ENCODE assay signal across 8 mouse cellular contexts in the genomic region with DNA sequence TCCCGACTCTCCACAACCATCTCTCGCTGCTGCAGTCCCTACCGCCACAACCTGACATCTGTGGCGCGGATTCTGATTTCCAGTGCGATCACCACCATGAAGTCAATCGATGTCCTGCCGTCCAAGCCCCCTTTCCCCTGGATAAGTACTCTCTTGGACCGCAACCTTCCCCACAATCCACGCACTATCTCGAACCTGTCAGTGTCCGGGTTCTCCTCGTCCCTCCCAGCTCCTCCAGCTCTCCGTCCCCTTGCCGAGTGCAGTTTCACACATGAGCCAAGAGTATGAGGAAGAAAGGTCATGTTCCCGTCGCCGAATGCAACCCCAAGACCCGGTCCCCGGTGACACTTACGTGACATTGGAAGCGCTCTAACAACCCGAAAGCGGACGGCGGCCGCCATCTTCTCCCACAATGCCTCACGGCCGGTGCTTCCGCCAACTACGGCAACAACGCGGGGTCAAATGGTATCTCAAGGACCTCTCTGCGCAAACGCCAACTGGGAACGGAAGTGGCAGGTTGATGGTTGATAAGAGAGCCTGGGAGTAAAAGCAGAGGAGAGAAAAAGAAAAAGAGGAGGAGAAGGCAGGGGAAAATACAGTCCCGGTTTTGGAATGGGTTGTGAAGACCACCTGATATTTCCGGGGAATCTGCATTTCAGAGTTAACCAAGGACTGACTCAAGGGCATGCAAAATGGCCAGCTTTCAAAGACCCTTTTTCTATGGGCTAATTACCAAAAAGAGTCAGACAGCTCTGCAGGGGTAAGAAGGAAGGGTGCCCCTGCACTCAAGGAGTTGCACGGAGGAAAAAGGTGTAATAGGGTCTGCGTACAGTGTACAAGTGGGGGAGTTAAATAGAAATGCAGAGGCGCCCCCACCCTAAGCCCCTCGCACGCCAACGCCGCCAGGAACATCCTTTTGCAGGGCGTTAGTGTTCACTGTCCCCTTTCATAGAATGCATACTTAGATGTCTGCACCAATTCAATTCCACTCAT. TPM values are rescaled to one million over a fixed set of nuclear protein-coding genes. Genes with fewer than 3 reads are reported as not detected.
DNase-seq lines count a peak whose midpoint lies in the region; ATAC-seq and TF ChIP-seq lines count a peak whose summit lies in the region.

A gene (minus strand): TSS at position 425 of the 993 bp plus-strand sequence.

- H3K36me3 ChIP-seq in MEL (ENCODE audit: control insufficient read depth in 1 of 2, insufficient read depth in 2 of 2, low read length in 2 of 2), result peaks cover 3 to 11% of the 10 kb centered on the region in 2 experiments; a peak in 3 of 4 replicates
- peaks cover 5% of the 10 kb centered on the region for H3K36me3 ChIP-seq in forebrain, postnatal 0 days (ENCODE audit: insufficient read depth)
- peaks cover 2% of the 10 kb centered on the region; the same call in 1 of the 2 replicates for H3K36me3 ChIP-seq in lung, embryonic 15.5 days

- H3K9me3 ChIP-seq in MEL (replicated peaks; ENCODE audit: insufficient read depth, low read length), result no peaks in the 10 kb centered on the region
- H3K9me3 ChIP-seq in forebrain, postnatal 0 days (ENCODE audit: low read length), result no peaks in the 10 kb centered on the region
- H3K9me3 ChIP-seq in lung, embryonic 15.5 days, result no peaks in the 10 kb centered on the region

- no peak for TF ChIP-seq RAD21 in MEL (IDR thresholded peaks at IDR 0.05; ENCODE audit: low read depth, low read length)

- H3K27me3 ChIP-seq in MEL (ENCODE audit: control insufficient read depth in 1 of 2, insufficient read depth in 2 of 2, low read length in 2 of 2), result no peaks in the 10 kb centered on the region
- H3K27me3 ChIP-seq in cerebellum, adult 2 months (ENCODE audit: control insufficient read depth, insufficient read depth, low read length), result no peaks in the 10 kb centered on the region
- no peaks in the 10 kb centered on the region; the same call in 1 of the 2 replicates for H3K27me3 ChIP-seq in forebrain, postnatal 0 days (ENCODE audit: insufficient read depth, low read length)
- no peaks in the 10 kb centered on the region for H3K27me3 ChIP-seq in lung, embryonic 15.5 days

- H3K4me2 ChIP-seq in forebrain, postnatal 0 days (ENCODE audit: low read depth), result peak within 1 kb of the TSS; percentile 73
- peak within 1 kb of the TSS; percentile 86 for H3K4me2 ChIP-seq in lung, embryonic 15.5 days

- H3K27ac ChIP-seq in MEL (ENCODE audit: control insufficient read depth, low read depth, low read length), result peak within 1 kb of the TSS; percentile 64
- peak within 1 kb of the TSS; percentile 76 for H3K27ac ChIP-seq in cerebellum, adult 2 months (ENCODE audit: insufficient read depth, low read length)
- peak within 1 kb of the TSS; percentile 80 for H3K27ac ChIP-seq in forebrain, postnatal 0 days (ENCODE audit: low read depth, low read length)
- 0 out of 2 replicates have a peak within 1 kb of the TSS, but pooled peaks have one; percentile 37 for H3K27ac ChIP-seq in lung, embryonic 15.5 days

- 6% methylated on average over 46 of the region's 46 CpGs for WGBS in cerebellum, adult 2 months
- WGBS in forebrain, postnatal 0 days, result 8% methylated on average over 46 of the region's 46 CpGs
- 6% methylated on average over 46 of the region's 46 CpGs for WGBS in lung, embryonic 15.5 days

- ATAC-seq in forebrain, postnatal 0 days, result peak; percentile 96
- ATAC-seq in lung, embryonic 15.5 days (ENCODE audit: borderline replicate concordance, extremely low read depth, low FRiP score, low TSS enrichment), result peak; percentile 90; the same call in 1 of the 2 replicates

- TF ChIP-seq EP300 in MEL (IDR thresholded peaks at IDR 0.05; ENCODE audit: low read depth in 1 of 2, low read length in 2 of 2), result peak; percentile 43 to 68

- H3K9ac ChIP-seq in MEL (ENCODE audit: control insufficient read depth, low read depth, low read length, poor library complexity, severe bottlenecking), result peak within 1 kb of the TSS; percentile 81
- peak within 1 kb of the TSS; percentile 69 for H3K9ac ChIP-seq in forebrain, postnatal 0 days
- H3K9ac ChIP-seq in lung, embryonic 15.5 days, result peak within 1 kb of the TSS; percentile 80

- peak; percentile 51 to 89; a peak in 3 of 4 replicates for TF ChIP-seq POLR2A in MEL (IDR thresholded peaks at IDR 0.05; ENCODE audit: control insufficient read depth in 1 of 2, insufficient read depth in 1 of 2, low read depth in 1 of 2, low read length in 2 of 2, poor library complexity in 1 of 2)
- peak; percentile 83; the same call in 1 of the 2 replicates for TF ChIP-seq POLR2A in cerebellum, adult 2 months (IDR thresholded peaks at IDR 0.05; ENCODE audit: borderline replicate concordance, insufficient read depth, low read length)

- peaks cover 2 to 11% of the 10 kb centered on the region in 2 experiments; a peak in 2 of 4 replicates for H3K4me1 ChIP-seq in MEL (ENCODE audit: control insufficient read depth in 1 of 2, insufficient read depth in 2 of 2, low read length in 2 of 2)
- H3K4me1 ChIP-seq in cerebellum, adult 2 months (ENCODE audit: control insufficient read depth, insufficient read depth, low read length), result no peaks in the 10 kb centered on the region
- H3K4me1 ChIP-seq in forebrain, postnatal 0 days (ENCODE audit: insufficient read depth), result peaks cover 9% of the 10 kb centered on the region
- H3K4me1 ChIP-seq in lung, embryonic 15.5 days, result peaks cover 15% of the 10 kb centered on the region

- peak; percentile 96 for DNase-seq in MEL (ENCODE audit: low read depth, low spot score)
- DNase-seq in cerebellum, adult 2 months, result peak; percentile 95 to 98
- peak; percentile 96 for DNase-seq in forebrain, postnatal 0 days
- DNase-seq in heart, postnatal 4 days, result peak; percentile 96
- peak; percentile 93 to 96 for DNase-seq in layer of hippocampus, adult 8-10 months (ENCODE audit: low spot score in 2 of 2)
- peak; percentile 87 for DNase-seq in ovary, adult 18-20 months (ENCODE audit: low spot score)
- peak; percentile 94 for DNase-seq in thymus, postnatal 0 days (ENCODE audit: low spot score)

- peak within 1 kb of the TSS; percentile 87 to 99 for H3K4me3 ChIP-seq in MEL (ENCODE audit: control insufficient read depth in 1 of 2, insufficient read depth in 1 of 2, low read depth in 2 of 2, low read length in 2 of 2)
- peak within 1 kb of the TSS; percentile 100 for H3K4me3 ChIP-seq in cerebellum, adult 2 months (replicated peaks; ENCODE audit: insufficient read depth, low read depth, low read length)
- H3K4me3 ChIP-seq in forebrain, postnatal 0 days (ENCODE audit: low read depth, low read length), result peak within 1 kb of the TSS; percentile 71
- H3K4me3 ChIP-seq in lung, embryonic 15.5 days, result peak within 1 kb of the TSS; percentile 86

- H3K79me2 ChIP-seq in MEL (ENCODE audit: control insufficient read depth, insufficient read depth, low read length, poor library complexity), result peaks cover 15% of the 10 kb centered on the region

- TF ChIP-seq CTCF in MEL (IDR thresholded peaks at IDR 0.05 in 2 of 3, conservative IDR thresholded peaks at IDR 0.05 in 1 of 3; ENCODE audit: control insufficient read depth in 1 of 3, insufficient read depth in 1 of 3, low read depth in 2 of 3, low read length in 3 of 3, poor library complexity in 1 of 3, severe bottlenecking in 1 of 3), result no peak
- TF ChIP-seq CTCF in cerebellum, adult 2 months (IDR thresholded peaks at IDR 0.05; ENCODE audit: borderline replicate concordance, insufficient read depth, low read depth, low read length), result no peak
- TF ChIP-seq CTCF in forebrain, postnatal 0 days (IDR thresholded peaks at IDR 0.05; ENCODE audit: low read depth), result no peak

TF ChIP-seq in MEL, 35 proteins besides CTCF, POLR2A, EP300 and RAD21 (continues in another document):
- TF ChIP-seq ZKSCAN1 (IDR thresholded peaks at IDR 0.05; ENCODE audit: low read depth, low read length) (no peak; the same call in 1 of the 2 replicates), TCF12 (IDR thresholded peaks at IDR 0.05; ENCODE audit: low read depth, low read length) (peak; percentile 82), JUND (IDR thresholded peaks at IDR 0.05; ENCODE audit: low read depth, low read length) (peak; percentile 58; the same call in 1 of the 2 replicates), ETS1 (IDR thresholded peaks at IDR 0.05; ENCODE audit: low read depth, low read length) (peak; percentile 69; the same call in 1 of the 2 replicates), USF1 (IDR thresholded peaks at IDR 0.05; ENCODE audit: low read depth, low read length) (no peak), MAZ (IDR thresholded peaks at IDR 0.05; ENCODE audit: low read depth, low read length) (peak; percentile 48; the same call in 1 of the 2 replicates), KAT2A (conservative IDR thresholded peaks at IDR 0.05; ENCODE audit: low read depth, low read length) (peak; percentile 87), TBP (IDR thresholded peaks at IDR 0.05; ENCODE audit: low read depth, low read length) (peak; percentile 90), UBTF (IDR thresholded peaks at IDR 0.05; ENCODE audit: borderline replicate concordance, insufficient read depth, low read depth, low read length) (no peak), BHLHE40 (IDR thresholded peaks at IDR 0.05; ENCODE audit: borderline replicate concordance, low read depth, low read length) (no peak), NELFE (IDR thresholded peaks at IDR 0.05; ENCODE audit: low read depth, low read length) (peak; percentile 78), MYC (IDR thresholded peaks at IDR 0.05; ENCODE audit: low read depth, low read length) (peak; percentile 42; the same call in 1 of the 2 replicates), GABPA (IDR thresholded peaks at IDR 0.05; ENCODE audit: low read depth, low read length) (no peak), HCFC1 (IDR thresholded peaks at IDR 0.05; ENCODE audit: low read depth, low read length) (peak; percentile 99), SMC3 (IDR thresholded peaks at IDR 0.05; ENCODE audit: low read depth, low read length) (no peak), ELF1 (IDR thresholded peaks at IDR 0.05; ENCODE audit: low read depth, low read length) (peak; percentile 96), CHD2 (IDR thresholded peaks at IDR 0.05; ENCODE audit: low read length) (peak; percentile 20; the same call in 1 of the 2 replicates), POLR2AphosphoS2 (IDR thresholded peaks at IDR 0.05; ENCODE audit: low read length) (peak; percentile 56; the same call in 1 of the 2 replicates)

RNA-seq across cellular contexts. Expression of the gene that starts here (rescaled TPM):
- 156 and 162 TPM in 2 replicates for total RNA-seq in MEL (2012; rRNA removed)
- polyA plus RNA-seq in MEL (2012; ENCODE audit: insufficient read depth in 1 of 2, insufficient read length in 2 of 2, low read depth in 1 of 2, low replicate concordance in 2 of 2, missing spikeins in 1 of 2), result 100 to 1,000 TPM in 1 of 2 experiments, not detected in 1; 176 TPM
- 187 and 190 TPM in 2 replicates for polyA plus RNA-seq in cerebellum, adult 2 months (2012; rRNA removed)
- 113 and 117 TPM in 2 replicates for total RNA-seq in forebrain, postnatal 0 days (2014; rRNA removed)
- 213 and 225 TPM in 2 replicates for polyA plus RNA-seq in forebrain, postnatal 0 days (2015; fragmentation: Nextera tagmentation; extraction: Ambion mirVana)
- 100 to 1,000 TPM; 459 to 475 TPM for total RNA-seq in heart, postnatal 4 days (2021)
- total RNA-seq in layer of hippocampus, adult 8-10 months (2022), result 100 to 1,000 TPM; 145 to 166 (median 152) TPM
- polyA plus RNA-seq in lung, embryonic 15.5 days (2015; fragmentation: Nextera tagmentation; extraction: Ambion mirVana), result 205 and 206 TPM in 2 replicates
- 218 and 220 TPM in 2 replicates for polyA plus RNA-seq in thymus, postnatal 0 days (2015; fragmentation: Nextera tagmentation; extraction: Ambion mirVana)

Comparison
In these comparisons a context has a peak if more than half of its experiments do, and no peak if none do; other contexts are left out.
1. Peak in every context shown above with its lines: DNase-seq, ATAC-seq, H3K4me3 ChIP-seq and H3K27ac ChIP-seq.